Mouse (Mus musculus): ENCODE data around the gene Pdp2. TPM values are rescaled to one million over a fixed set of nuclear protein-coding genes. Genes with fewer than 3 reads are reported as not detected.
A peak's percentile ranks its signal among the peaks of the same experiment; 100 is the strongest.

Pdp2 gene
- 1 to 10 TPM; 4.0 to 4.6 TPM for total RNA-seq (2021)
- long read RNA-seq, experiment 1, full-length matches to known transcripts: 5 of 7 reads
- long read RNA-seq, experiment 1, partial matches to known transcripts: 2 of 7 reads
- long read RNA-seq, experiment 1, other reads (novel, unspliced or antisense): 0 of 7 reads
- long read RNA-seq, experiment 2, full-length matches to known transcripts: 10 of 12 reads
- long read RNA-seq, experiment 2, partial matches to known transcripts: 0 of 12 reads
- long read RNA-seq, experiment 2, other reads (novel, unspliced or antisense): 2 of 12 reads

DNA sequence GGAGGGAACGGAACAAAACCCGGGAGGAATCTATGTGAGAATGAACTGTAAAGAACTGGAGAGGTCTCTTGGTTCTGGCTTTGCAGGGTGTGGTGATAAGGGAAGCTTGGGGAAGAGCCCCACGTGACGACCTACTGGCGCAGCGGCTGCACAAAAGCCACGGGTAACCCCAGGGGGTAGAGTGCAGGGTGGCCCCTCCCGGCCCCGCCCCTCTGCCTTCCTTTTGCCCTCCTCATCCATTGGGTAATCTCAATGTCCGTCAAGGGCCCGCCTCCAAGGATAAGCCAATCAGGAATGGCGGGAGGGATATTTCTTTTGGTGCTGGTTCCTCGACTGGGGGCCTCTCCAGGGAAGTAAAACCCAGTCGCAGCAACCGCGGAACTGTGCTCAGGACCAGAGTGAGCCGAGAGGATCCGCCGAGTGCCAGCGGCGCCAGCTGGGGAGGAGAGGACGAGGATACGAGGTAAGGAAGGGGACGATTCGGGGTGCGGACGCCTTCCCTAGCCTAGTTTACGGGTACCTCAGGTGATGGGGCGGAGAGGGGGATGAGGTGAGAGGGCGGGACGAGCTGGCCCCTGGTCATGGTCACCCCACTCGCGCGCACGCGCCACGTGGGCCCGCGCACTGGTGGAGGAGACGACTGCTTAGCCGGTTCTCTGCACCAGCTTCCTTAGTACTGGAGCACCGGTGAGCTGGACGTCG lies at the start of gene Pdp2:
TSS of gene Pdp2 (plus strand) at position 319 of the 702 bp plus-strand sequence.
- peak within 1 kb of the TSS; percentile 93 for H3K27ac ChIP-seq
- H3K4me3 ChIP-seq: peak within 1 kb of the TSS; percentile 93
- peak; percentile 90 for DNase-seq
- no peak for TF ChIP-seq CTCF (IDR thresholded peaks at IDR 0.05)
- intact Hi-C loops (cut with DNase I): no loop called here

DNA sequence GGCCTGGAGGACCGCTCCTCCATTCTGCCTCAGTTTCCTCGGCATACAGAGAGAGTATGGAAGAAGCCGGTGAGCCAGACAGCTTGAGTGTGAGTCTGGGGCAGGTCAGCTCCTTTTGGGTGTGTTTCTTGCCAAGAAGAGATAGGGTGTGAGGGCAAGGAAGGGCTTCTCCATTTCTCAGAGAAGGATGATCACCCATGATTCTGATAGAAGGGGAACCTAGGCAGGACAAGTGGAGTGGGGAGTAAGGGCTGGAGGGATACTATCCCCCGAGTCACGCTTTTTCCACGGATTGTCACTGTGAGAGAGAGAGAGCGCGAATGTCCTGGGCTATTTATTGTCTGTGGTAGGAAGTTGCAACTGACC lies 49.8 kb upstream of the Pdp2 start:
- Histone ChIP-seq H3K4me3 (peak overlapping the region; percentile 82), H3K27ac (peak overlapping the region; percentile 52; the same call in 1 of the 2 replicates)
- intact Hi-C loops (cut with DNase I): no loop called here
- no peak for DNase-seq
- no peak for TF ChIP-seq CTCF (IDR thresholded peaks at IDR 0.05)

GRCm38 (mm10) chr8:104542160-104542559 lies 49.1 kb upstream of the Pdp2 start:
- Histone ChIP-seq H3K27ac (no peak overlapping the region), H3K4me3 (peak overlapping the region; percentile 82)
- intact Hi-C loops (cut with DNase I): no loop called here
- no peak for DNase-seq
- no peak for TF ChIP-seq CTCF (IDR thresholded peaks at IDR 0.05)

DNA sequence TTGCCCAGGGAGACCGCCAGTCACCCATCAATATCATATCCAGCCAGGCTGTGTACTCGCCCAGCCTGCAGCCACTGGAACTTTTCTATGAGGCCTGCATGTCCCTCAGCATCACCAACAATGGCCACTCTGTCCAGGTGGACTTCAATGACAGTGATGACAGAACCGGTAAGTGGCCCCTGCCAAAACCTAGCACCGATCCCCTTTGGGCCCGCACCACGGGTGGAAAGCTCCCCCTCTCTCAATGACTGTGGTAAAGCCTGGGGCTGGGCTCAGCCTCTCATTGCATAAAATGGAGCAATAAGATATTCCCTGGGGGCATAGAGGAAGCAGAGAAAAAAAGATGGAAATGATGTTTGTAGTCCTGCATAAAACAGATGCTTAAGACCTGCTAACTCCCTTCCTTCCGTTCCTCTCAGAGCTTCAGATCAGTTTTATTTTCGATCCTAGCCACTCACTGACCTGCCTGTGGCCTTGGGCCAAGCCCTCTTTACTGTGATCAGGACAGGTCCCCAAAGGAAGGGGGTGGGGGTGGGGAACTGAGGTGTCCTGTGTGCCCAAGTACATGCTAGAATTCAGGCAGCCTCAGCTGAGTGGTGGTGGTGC lies 47.7 kb upstream of the Pdp2 start:
- Histone ChIP-seq H3K4me3 (no peak overlapping the region), H3K27ac (peak overlapping the region; percentile 62)
- intact Hi-C loops (cut with DNase I): no loop called here
- no peak for DNase-seq
- no peak for TF ChIP-seq CTCF (IDR thresholded peaks at IDR 0.05)

GRCm38 (mm10) chr8:104555191-104555590 lies 36.1 kb upstream of the Pdp2 start:
- no peak for DNase-seq
- Histone ChIP-seq H3K4me3 (no peak overlapping the region), H3K27ac (peak overlapping the region; percentile 41)
- no peak for TF ChIP-seq CTCF (IDR thresholded peaks at IDR 0.05)
- intact Hi-C loops (cut with DNase I): no loop called here

GRCm38 (mm10) chr8:104557226-104557625 lies 34.0 kb upstream of the Pdp2 start:
- Histone ChIP-seq H3K4me3 (no peak overlapping the region), H3K27ac (no peak overlapping the region)
- intact Hi-C loops (cut with DNase I): no loop called here
- TF ChIP-seq CTCF (IDR thresholded peaks at IDR 0.05): no peak
- DNase-seq: no peak

DNA sequence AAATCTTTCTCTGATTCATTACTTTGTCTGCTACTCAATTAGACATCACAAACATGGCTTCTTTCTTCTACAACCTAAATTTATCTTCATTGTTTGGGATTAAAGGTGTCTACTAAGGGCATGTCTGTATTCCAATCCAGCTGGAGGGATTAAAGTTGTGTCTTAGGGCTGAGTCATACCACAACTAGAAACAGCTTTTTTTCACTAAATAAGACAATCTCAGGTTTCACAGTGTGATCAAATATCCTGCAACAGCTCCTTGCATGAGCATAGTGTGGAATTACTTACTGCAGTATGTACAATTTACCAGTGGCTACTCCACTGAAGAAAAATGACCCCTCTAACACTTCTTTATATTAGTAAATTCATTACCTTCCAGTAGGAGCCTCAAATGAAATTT lies 30.5 kb upstream of the Pdp2 start:
- no peak for DNase-seq
- Histone ChIP-seq H3K27ac (no peak overlapping the region), H3K4me3 (no peak overlapping the region)
- TF ChIP-seq CTCF (IDR thresholded peaks at IDR 0.05): no peak
- intact Hi-C loops (cut with DNase I): loop anchor here (10.0 kb wide), 2 partner anchors 316 to 416 kb away; partner anchors contain the start of gene Tk2

DNA sequence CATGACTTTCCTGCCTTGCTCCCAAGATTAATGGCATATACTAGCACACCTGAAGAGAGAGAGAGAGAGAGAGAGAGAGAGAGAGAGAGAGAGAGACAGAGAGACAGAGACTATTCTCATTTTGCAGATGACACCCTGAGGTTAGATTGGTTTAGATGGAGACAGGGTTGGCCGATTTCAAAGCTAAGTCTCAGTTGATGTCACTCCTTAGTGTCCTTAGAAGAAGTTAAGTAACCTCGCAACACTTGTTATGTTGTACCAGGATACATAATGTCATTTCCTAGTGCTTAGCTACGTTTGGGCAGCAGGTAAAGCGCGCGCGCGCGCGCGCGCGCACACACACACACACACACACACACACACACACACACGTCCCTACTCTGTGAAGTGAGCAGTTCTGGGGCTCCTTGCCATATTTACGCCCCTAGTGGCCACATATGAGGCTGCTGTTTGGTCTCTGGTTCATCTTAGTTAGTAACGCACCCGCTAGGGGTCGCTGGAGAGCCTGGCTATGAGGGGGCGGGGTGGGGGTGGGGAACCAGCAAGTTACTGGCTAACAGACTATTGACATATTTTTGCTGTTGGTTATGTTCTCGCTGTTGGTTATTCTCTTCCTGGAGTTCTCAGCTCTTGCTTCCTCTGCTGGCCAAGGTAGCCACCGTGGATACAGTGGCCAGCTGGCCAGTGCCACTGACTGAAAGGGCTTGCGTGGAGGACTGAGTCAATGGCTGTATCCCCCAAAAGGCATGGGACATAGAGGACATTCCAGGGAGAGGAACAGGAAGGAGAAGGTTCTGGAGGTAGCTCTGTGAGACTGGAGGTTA lies 26.4 kb upstream of the Pdp2 start:
- Histone ChIP-seq H3K27ac (no peak overlapping the region), H3K4me3 (peak overlapping the region; percentile 38)
- peak; percentile 90 for DNase-seq
- intact Hi-C loops (cut with DNase I): loop anchor here (10.0 kb wide), 2 partner anchors 320 to 420 kb away; partner anchors contain the start of gene Tk2
- peak; percentile 75 for TF ChIP-seq CTCF (IDR thresholded peaks at IDR 0.05)

DNA sequence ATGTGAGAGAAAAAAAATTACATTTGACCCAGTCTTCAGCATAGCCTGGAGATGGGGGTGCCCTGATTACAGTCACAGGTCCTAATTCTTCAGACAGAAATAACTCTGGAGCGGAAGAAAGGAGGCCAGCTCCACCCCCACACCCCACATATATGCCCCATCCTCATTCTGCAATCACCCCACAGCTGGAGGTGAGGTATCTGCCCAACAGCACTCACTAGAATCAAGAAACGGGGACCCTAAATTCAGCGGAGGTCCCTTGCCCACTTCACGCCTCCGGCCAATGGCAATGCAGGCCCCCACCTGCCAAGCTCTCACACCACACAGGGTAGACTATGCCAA lies 25.8 kb upstream of the Pdp2 start:
- DNase-seq: no peak
- intact Hi-C loops (cut with DNase I): loop anchor here (10.0 kb wide), 2 partner anchors 321 to 421 kb away; partner anchors contain the start of gene Tk2
- no peak overlapping the region for H3K27ac ChIP-seq
- H3K4me3 ChIP-seq: no peak overlapping the region
- TF ChIP-seq CTCF (IDR thresholded peaks at IDR 0.05): no peak

DNA sequence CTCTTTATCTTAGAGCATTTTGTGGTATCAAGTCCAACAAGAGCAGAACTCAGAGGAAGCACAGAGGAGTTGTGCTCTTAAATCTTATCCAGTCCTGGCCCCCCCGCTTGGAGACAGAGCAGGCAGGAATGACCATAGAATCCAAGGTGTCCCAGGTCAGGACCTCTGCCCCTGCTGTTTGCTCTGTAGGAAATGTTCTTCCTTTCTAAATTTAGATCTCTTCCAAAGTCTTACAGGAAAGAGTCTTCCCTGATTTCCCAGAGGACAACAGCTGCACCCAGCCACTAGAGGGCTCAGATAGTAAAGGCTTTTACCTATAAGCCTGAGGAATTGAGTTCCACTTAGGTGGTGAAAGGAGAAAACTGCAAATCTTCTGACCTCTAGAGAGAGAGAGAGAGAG lies 21.7 kb upstream of the Pdp2 start:
- Histone ChIP-seq H3K27ac (peak overlapping the region; percentile 35; the same call in 1 of the 2 replicates), H3K4me3 (no peak overlapping the region)

GRCm38 (mm10) chr8:104570436-104571343 lies 20.6 kb upstream of the Pdp2 start:
- peak overlapping the region; percentile 68 for H3K4me3 ChIP-seq
- intact Hi-C loops (cut with DNase I): loop anchor here (2.0 to 5.0 kb wide), 3 partner anchors 36 to 226 kb away; partner anchors contain the start of genes Car7 and Nae1
- peak; percentile 88 for DNase-seq
- TF ChIP-seq CTCF (IDR thresholded peaks at IDR 0.05): peak; percentile 93
- peak overlapping the region; percentile 74 for H3K27ac ChIP-seq

More for the DNA sequence above, 21.7 kb upstream of the Pdp2 start:
- TF ChIP-seq CTCF (IDR thresholded peaks at IDR 0.05): peak; percentile 60
- DNase-seq: peak; percentile 33
- intact Hi-C loops (cut with DNase I): loop anchor here (10.0 kb wide), 2 partner anchors 325 to 425 kb away; partner anchors contain the start of gene Tk2
